Mouse (Mus musculus) thymus, adult 2 months (tissue): ENCODE results near the gene Slc33a1. TPM values are rescaled to one million over a fixed set of nuclear protein-coding genes. Genes with fewer than 3 reads are reported as not detected.

Source experiments
- DNase-seq: peaks from one replicate; pipeline ENCODE4 v3.0.0; 2021
- H3K27ac ChIP-seq: fragments of 200-500 bp; 2 replicates; pipeline ENCODE4 v1.5.1; 2012; ENCODE audit warnings: low read length, control low read depth; ENCODE audit not compliant: control insufficient read depth, insufficient read depth
- H3K27me3 ChIP-seq: fragments of 200-500 bp; 2 replicates; pipeline ENCODE4 v1.6.1; 2012; ENCODE audit warnings: mild to moderate bottlenecking, low read length, moderate library complexity, mixed read lengths; ENCODE audit not compliant: control insufficient read depth, insufficient read depth
- H3K36me3 ChIP-seq: fragments of 200-500 bp; 2 replicates; pipeline ENCODE4 v1.6.1; 2012; ENCODE audit warnings: mild to moderate bottlenecking, low read length, moderate library complexity; ENCODE audit not compliant: control insufficient read depth, insufficient read depth
- H3K4me1 ChIP-seq: fragments of 200-500 bp; replicated peaks from 2 replicates; pipeline ENCODE4 v1.6.1; 2012; ENCODE audit warnings: low read length; ENCODE audit not compliant: control insufficient read depth, insufficient read depth
- H3K4me3 ChIP-seq: fragments of 200-500 bp; 2 replicates; pipeline ENCODE4 v1.5.1; 2012; ENCODE audit warnings: mild to moderate bottlenecking, low read length, control low read depth, moderate library complexity; ENCODE audit not compliant: control insufficient read depth, insufficient read depth
- CTCF ChIP-seq: fragments of 200-500 bp; IDR thresholded peaks from 2 replicates; pipeline ENCODE4 v1.5.1; 2012; ENCODE audit warnings: mild to moderate bottlenecking, control low read depth, low read length, moderate library complexity, borderline replicate concordance; ENCODE audit not compliant: control insufficient read depth, poor library complexity, insufficient read depth; ENCODE audit errors: extremely low read depth
- POLR2A ChIP-seq: fragments of 200-500 bp; IDR thresholded peaks from 2 replicates; pipeline ENCODE4 v1.6.1; 2012; ENCODE audit warnings: mild to moderate bottlenecking, low read length, control low read depth, moderate library complexity; ENCODE audit not compliant: control insufficient read depth, poor library complexity, insufficient read depth; ENCODE audit errors: extremely low read depth
- WGBS: fragments of 180-500 bp; shearing (Covaris S2); methylation state at CpG from one replicate; pipeline ENCODE4 v1.1.7; 2018; 5-methylcytosine and 5-hydroxymethylcytosine counted together
- polyA plus RNA-seq: library from polyadenylated mRNA; depleted of rRNA; stranded (reverse); fragments of >200 nt; gene quantifications from 2 replicates; pipeline ENCODE4 v1.2.3, GENCODE M21; 2012; rRNA removed

Slc33a1 gene
- polyA plus RNA-seq, 1 experiment, result 17.9 TPM

GRCm38 (mm10) chr3:63898581-63899308 is 65.8 kb downstream of the Slc33a1 start:
- WGBS, result 1% methylated on average over 41 of the region's 41 CpGs
- DNase-seq, result peak; percentile 40
- peak overlapping the region; percentile 37 for H3K4me3 ChIP-seq
- no peaks in the 10 kb centered on the region for H3K36me3 ChIP-seq
- H3K27ac ChIP-seq, result no peak overlapping the region
- H3K4me1 ChIP-seq, result peaks cover 4% of the 10 kb centered on the region; the same call in 1 of the 2 replicates
- H3K27me3 ChIP-seq, result peaks cover 2% of the 10 kb centered on the region; the same call in 1 of the 2 replicates
- TF ChIP-seq POLR2A, result no peak
- no peak for TF ChIP-seq CTCF

GRCm38 (mm10) chr3:63897177-63897576 is 67.4 kb downstream of the Slc33a1 start:
- DNase-seq, result no peak
- Histone ChIP-seq H3K36me3 (no peaks in the 10 kb centered on the region), H3K27ac (no peak overlapping the region), H3K4me3 (no peak overlapping the region), H3K4me1 (peaks cover 6% of the 10 kb centered on the region; the same call in 1 of the 2 replicates), H3K27me3 (peaks cover 2% of the 10 kb centered on the region; the same call in 1 of the 2 replicates)
- TF ChIP-seq CTCF (no peak), POLR2A (no peak)
- WGBS, result 86% methylated on average over 1 of the region's 1 CpGs

DNA sequence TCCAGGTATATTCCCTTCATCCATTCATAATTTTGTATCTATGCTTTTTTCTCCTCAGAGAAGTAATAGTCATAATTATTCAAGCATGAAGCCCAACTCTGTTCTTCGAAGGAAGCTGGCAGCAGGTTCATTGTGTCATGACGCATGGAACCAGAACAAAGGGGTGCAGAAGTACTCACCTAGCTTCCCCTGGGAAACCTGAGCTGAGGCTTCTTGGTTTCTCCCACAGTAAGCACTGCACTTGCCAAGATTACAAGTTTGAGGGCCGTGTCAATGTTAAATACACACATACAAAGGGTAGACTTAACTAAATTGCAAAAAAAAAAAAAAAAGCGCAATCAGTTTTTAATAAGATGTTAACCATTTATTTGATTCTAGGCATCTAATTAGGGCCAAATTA is 68.3 kb downstream of the Slc33a1 start:
- H3K27ac ChIP-seq, result no peak overlapping the region
- H3K36me3 ChIP-seq, result no peaks in the 10 kb centered on the region
- H3K27me3 ChIP-seq, result peaks cover 2% of the 10 kb centered on the region; the same call in 1 of the 2 replicates

GRCm38 (mm10) chr3:63895786-63896185 is 68.8 kb downstream of the Slc33a1 start:
- no peak overlapping the region for H3K27ac ChIP-seq
- H3K36me3 ChIP-seq, result no peaks in the 10 kb centered on the region
- no peak overlapping the region for H3K4me3 ChIP-seq
- peaks cover 2% of the 10 kb centered on the region; the same call in 1 of the 2 replicates for H3K27me3 ChIP-seq
- TF ChIP-seq CTCF, result no peak
- TF ChIP-seq POLR2A, result no peak
- H3K4me1 ChIP-seq, result peaks cover 6% of the 10 kb centered on the region; the same call in 1 of the 2 replicates
- no peak for DNase-seq
- 89% methylated on average over 2 of the region's 2 CpGs for WGBS

More for the DNA sequence above, 68.3 kb downstream of the Slc33a1 start:
- 90% methylated on average over 4 of the region's 4 CpGs for WGBS
- no peak for DNase-seq
- TF ChIP-seq CTCF (no peak), POLR2A (no peak)
- H3K4me3 ChIP-seq, result no peak overlapping the region
- peaks cover 6% of the 10 kb centered on the region; the same call in 1 of the 2 replicates for H3K4me1 ChIP-seq

DNA sequence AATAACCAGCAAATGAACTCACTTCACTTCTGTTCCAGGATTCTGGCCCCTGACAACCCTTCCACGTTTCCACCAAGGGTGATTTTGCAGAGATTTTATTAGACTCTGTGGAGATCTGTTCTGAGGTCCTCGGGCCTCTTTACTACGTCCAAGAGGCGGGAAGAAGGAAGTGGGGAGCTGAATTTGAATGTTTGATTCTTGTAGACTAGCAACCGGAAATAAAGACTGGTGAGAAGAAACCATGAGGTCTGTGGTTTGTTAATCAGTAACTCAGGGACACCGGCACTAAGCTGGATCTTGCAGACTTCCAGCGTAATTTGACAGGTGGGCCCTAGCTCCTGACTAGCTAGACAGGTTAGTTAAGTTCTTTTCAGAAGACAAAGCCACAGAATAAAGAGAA is 70.9 kb downstream of the Slc33a1 start:
- Histone ChIP-seq H3K4me3 (no peak overlapping the region), H3K4me1 (peaks cover 4% of the 10 kb centered on the region; the same call in 1 of the 2 replicates), H3K36me3 (no peaks in the 10 kb centered on the region), H3K27me3 (no peaks in the 10 kb centered on the region; the same call in 1 of the 2 replicates), H3K27ac (no peak overlapping the region)
- peak; percentile 4 for DNase-seq
- TF ChIP-seq POLR2A (no peak), CTCF (no peak)
- 1% methylated on average over 7 of the region's 7 CpGs for WGBS

GRCm38 (mm10) chr3:63892154-63892553 is 72.4 kb downstream of the Slc33a1 start:
- no peak for DNase-seq
- H3K27ac ChIP-seq, result no peak overlapping the region
- peaks cover 2% of the 10 kb centered on the region; the same call in 1 of the 2 replicates for H3K4me1 ChIP-seq
- H3K36me3 ChIP-seq, result no peaks in the 10 kb centered on the region
- H3K4me3 ChIP-seq, result no peak overlapping the region
- no peak for TF ChIP-seq POLR2A
- TF ChIP-seq CTCF, result no peak
- H3K27me3 ChIP-seq, result no peaks in the 10 kb centered on the region
- 81% methylated on average over 3 of the region's 3 CpGs for WGBS

Other genes with a start within 250 kb of the Slc33a1 start
- 0.15 and 0.18 TPM in 2 replicates for gene Plch1, start 65.3 kb downstream of the Slc33a1 start, polyA plus RNA-seq
- 1.7 and 2.3 TPM in 2 replicates for gene E130311K13Rik, start 35.3 kb downstream of the Slc33a1 start, polyA plus RNA-seq
- 4.2 and 4.6 TPM in 2 replicates for gene Gmps, start 11.3 kb upstream of the Slc33a1 start, polyA plus RNA-seq
- 0.01 and 0.03 TPM in 2 replicates for gene Vmn2r1, start 116.8 kb upstream of the Slc33a1 start, polyA plus RNA-seq
- not detected in 2 replicates for gene Vmn2r2, start 177.2 kb upstream of the Slc33a1 start, polyA plus RNA-seq